Mouse (Mus musculus): ENCODE results near the gene Igf2bp3. TPM values are rescaled to one million over a fixed set of nuclear protein-coding genes. Genes with fewer than 3 reads are reported as not detected.

The Igf2bp3 gene
- total and polyA plus RNA-seq, 3 experiments, result 18.4 to 35.6 (median 22.0) TPM

GRCm38 (mm10) chr6:49213581-49214085, 1.1 kb downstream of the Igf2bp3 start:
- in situ Hi-C loops (cut with MboI; ENCODE audit: low pct_ligation_motif_present, low pct_unique_long_range_greater_than_20kb, low sequenced_read_pairs) (no loop called here), dilution Hi-C loops (cut with MboI; ENCODE audit: extremely low pct_ligation_motif_present, extremely low pct_unique_long_range_greater_than_20kb, low sequenced_read_pairs) (no loop called here)
- H3K27me3 ChIP-seq (replicated peaks), result no peaks in the 10 kb centered on the region
- TF ChIP-seq NRF1 (IDR thresholded peaks at IDR 0.05; ENCODE audit: low read depth, low read length) (peak; percentile 47; the same call in 1 of the 2 replicates), BHLHE40 (IDR thresholded peaks at IDR 0.05; ENCODE audit: low read depth, low read length) (0 out of 2 replicates have a peak, but pooled peaks have one; percentile 15), MEF2A (IDR thresholded peaks at IDR 0.05; ENCODE audit: borderline replicate concordance, low read depth, low read length) (no peak), SIN3A (IDR thresholded peaks at IDR 0.05; ENCODE audit: low read length) (peak; percentile 19; the same call in 1 of the 2 replicates)
- peak overlapping the region; percentile 0; the same call in 1 of the 2 replicates for H3K27ac ChIP-seq (ENCODE audit: insufficient read depth, low read depth)
- no peak for DNase-seq (ENCODE audit: extremely low read depth)
- H3K4me2 ChIP-seq (ENCODE audit: insufficient read depth, low read depth, poor library complexity, severe bottlenecking), result peak overlapping the region; percentile 92
- H3K9me3 ChIP-seq (replicated peaks; ENCODE audit: low read length), result no peaks in the 10 kb centered on the region
- peak overlapping the region; percentile 94 for H3K9ac ChIP-seq (ENCODE audit: insufficient read depth, low read depth)
- H3K4me3 ChIP-seq (replicated peaks in 1 of 3; ENCODE audit: low read depth in 2 of 3, low read length in 2 of 3, poor library complexity in 1 of 3), result peak overlapping the region; percentile 81 to 96 (median 81)
- H3K4me1 ChIP-seq (ENCODE audit: control insufficient read depth in 1 of 2, insufficient read depth in 2 of 2), result peaks cover 9 to 45% of the 10 kb centered on the region in 2 experiments
- peaks cover 30% of the 10 kb centered on the region for H3K79me2 ChIP-seq (replicated peaks; ENCODE audit: control insufficient read depth, extremely low read depth, insufficient read depth, poor library complexity, severe bottlenecking)
- no peaks in the 10 kb centered on the region for H3K36me3 ChIP-seq (replicated peaks in 1 of 2; ENCODE audit: control insufficient read depth in 1 of 2, insufficient read depth in 1 of 2, low read length in 1 of 2)

GRCm38 (mm10) chr6:49212931-49213580, 1.7 kb downstream of the Igf2bp3 start:
- TF ChIP-seq SIN3A (IDR thresholded peaks at IDR 0.05; ENCODE audit: low read length), result 0 out of 2 replicates have a peak, but pooled peaks have one; percentile 56
- no peak for TF ChIP-seq KAT2A (IDR thresholded peaks at IDR 0.05; ENCODE audit: insufficient replicate concordance, low read length)
- peak overlapping the region; percentile 94 for H3K9ac ChIP-seq (ENCODE audit: insufficient read depth, low read depth)
- 0 out of 2 replicates have a peak overlapping the region, but pooled peaks have one; percentile 0 for H3K27ac ChIP-seq (ENCODE audit: insufficient read depth, low read depth)
- no peaks in the 10 kb centered on the region for H3K36me3 ChIP-seq (replicated peaks in 1 of 2; ENCODE audit: control insufficient read depth in 1 of 2, insufficient read depth in 1 of 2, low read length in 1 of 2)
- dilution Hi-C loops (cut with MboI; ENCODE audit: extremely low pct_ligation_motif_present, extremely low pct_unique_long_range_greater_than_20kb, low sequenced_read_pairs) (no loop called here), in situ Hi-C loops (cut with MboI; ENCODE audit: low pct_ligation_motif_present, low pct_unique_long_range_greater_than_20kb, low sequenced_read_pairs) (no loop called here)
- H3K79me2 ChIP-seq (replicated peaks; ENCODE audit: control insufficient read depth, extremely low read depth, insufficient read depth, poor library complexity, severe bottlenecking), result peaks cover 30% of the 10 kb centered on the region
- no peaks in the 10 kb centered on the region for H3K9me3 ChIP-seq (replicated peaks; ENCODE audit: low read length)
- peak overlapping the region; percentile 81 to 96 (median 81) for H3K4me3 ChIP-seq (replicated peaks in 1 of 3; ENCODE audit: low read depth in 2 of 3, low read length in 2 of 3, poor library complexity in 1 of 3)
- H3K4me2 ChIP-seq (ENCODE audit: insufficient read depth, low read depth, poor library complexity, severe bottlenecking), result peak overlapping the region; percentile 92
- no peak for DNase-seq (ENCODE audit: extremely low read depth)
- H3K4me1 ChIP-seq (ENCODE audit: control insufficient read depth in 1 of 2, insufficient read depth in 2 of 2), result peaks cover 9 to 50% of the 10 kb centered on the region in 2 experiments
- no peaks in the 10 kb centered on the region for H3K27me3 ChIP-seq (replicated peaks)

- Histone ChIP-seq H3K4me2 (ENCODE audit: insufficient read depth, low read depth, poor library complexity, severe bottlenecking) (peak overlapping the region; percentile 92), H3K9me3 (replicated peaks; ENCODE audit: low read length) (no peaks in the 10 kb centered on the region), H3K27ac (ENCODE audit: insufficient read depth, low read depth) (no peak overlapping the region), H3K4me1 (ENCODE audit: control insufficient read depth in 1 of 2, insufficient read depth in 2 of 2) (peaks cover 9 to 57% of the 10 kb centered on the region in 2 experiments), H3K36me3 (replicated peaks in 1 of 2; ENCODE audit: control insufficient read depth in 1 of 2, insufficient read depth in 1 of 2, low read length in 1 of 2) (peaks cover 0 to 2% of the 10 kb centered on the region in 2 experiments), H3K79me2 (replicated peaks; ENCODE audit: control insufficient read depth, extremely low read depth, insufficient read depth, poor library complexity, severe bottlenecking) (peaks cover 36% of the 10 kb centered on the region), H3K27me3 (replicated peaks) (no peaks in the 10 kb centered on the region), H3K9ac (ENCODE audit: insufficient read depth, low read depth) (peak overlapping the region; percentile 94; the same call in 1 of the 2 replicates), H3K4me3 (replicated peaks in 1 of 3; ENCODE audit: low read depth in 2 of 3, low read length in 2 of 3, poor library complexity in 1 of 3) (no peak overlapping the region)
- no peak for TF ChIP-seq USF2 (conservative IDR thresholded peaks at IDR 0.05; ENCODE audit: low read depth, low read length)
- no peak for TF ChIP-seq PAX5 (IDR thresholded peaks at IDR 0.05; ENCODE audit: low read length)
- no peak for TF ChIP-seq JUN (IDR thresholded peaks at IDR 0.05; ENCODE audit: insufficient read depth, low read depth, low read length)
- no peak for TF ChIP-seq CHD1 (IDR thresholded peaks at IDR 0.05; ENCODE audit: low read depth, low read length)
- TF ChIP-seq ELF1 (IDR thresholded peaks at IDR 0.05; ENCODE audit: low read depth, low read length), result no peak
- no peak for TF ChIP-seq ZNF384 (IDR thresholded peaks at IDR 0.05; ENCODE audit: low read depth, low read length)
- no peak for TF ChIP-seq JUND (conservative IDR thresholded peaks at IDR 0.05; ENCODE audit: low read depth, low read length)
- no peak for DNase-seq (ENCODE audit: extremely low read depth)
- in situ Hi-C loops (cut with MboI; ENCODE audit: low pct_ligation_motif_present, low pct_unique_long_range_greater_than_20kb, low sequenced_read_pairs) (no loop called here), dilution Hi-C loops (cut with MboI; ENCODE audit: extremely low pct_ligation_motif_present, extremely low pct_unique_long_range_greater_than_20kb, low sequenced_read_pairs) (no loop called here)
Measured at GRCm38 (mm10) chr6:49212141-49212540, 2.6 kb downstream of the Igf2bp3 start.
